Mouse (Mus musculus): Measurements from ENCODE around the gene Tspyl4.

DNA sequence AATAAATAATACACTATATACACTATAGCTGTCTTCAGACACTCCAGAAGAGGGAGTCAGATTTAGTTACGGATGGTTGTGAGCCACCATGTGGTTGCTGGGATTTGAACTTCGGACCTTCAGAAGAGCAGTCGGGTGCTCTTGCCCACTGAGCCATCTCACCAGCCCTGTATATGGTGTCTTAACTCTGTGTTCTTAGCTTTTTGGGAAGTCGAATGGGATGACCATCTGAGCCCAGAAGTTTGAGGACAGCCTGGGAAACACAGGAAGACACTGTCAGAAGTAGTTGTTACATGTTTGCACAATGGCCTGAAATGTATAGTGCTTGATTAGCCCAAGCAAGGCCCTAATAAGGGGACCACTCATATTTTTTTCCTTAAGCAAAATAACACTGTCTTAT is 32.1 kb upstream of the Tspyl4 start:
- no peak for TF ChIP-seq CTCF (IDR thresholded peaks at IDR 0.05; ENCODE audit: control insufficient read depth, insufficient read depth, low read length)
- no peak for TF ChIP-seq POLR2A (IDR thresholded peaks at IDR 0.05; ENCODE audit: borderline replicate concordance, control insufficient read depth, low read depth, low read length)

All from bone marrow, adult 2 months (tissue).